Mouse (Mus musculus): ENCODE measurements around the gene Herpud2. TPM values are rescaled to one million over a fixed set of nuclear protein-coding genes. Genes with fewer than 3 reads are reported as not detected.

The Herpud2 gene
- total RNA-seq, 1 experiment from 2014 or later = 28.0 TPM

Other genes with a start within 250 kb of the Herpud2 start
- not detected in 2 replicates for gene Gm10181, start 62.4 kb downstream of the Herpud2 start, total RNA-seq (2017)
- 321 and 329 TPM in 2 replicates for gene Sept7, start 100.6 kb upstream of the Herpud2 start, total RNA-seq (2017)

Data from common myeloid progenitor, adult 5-6 weeks (primary cell).